Mouse (Mus musculus) liver, embryonic 14.5 days (tissue): ENCODE results near the gene B3gat2. TPM values are rescaled to one million over a fixed set of nuclear protein-coding genes. Genes with fewer than 3 reads are reported as not detected.

ENCODE experiments used
- ATAC-seq: fragments of 200-750 bp; cut with Nextera tagmentation; 2 replicates; pipeline ENCODE4 v1.8.0; 2017; ENCODE audit warnings: moderate number of reproducible peaks, mild to moderate bottlenecking, moderate library complexity; ENCODE audit not compliant: insufficient read depth
- DNase-seq, 3 experiments: peaks; one replicate each; pipeline ENCODE4 v3.0.0-alpha.2; 2012 to 2013; ENCODE audit warnings: low read depth in 3 of 3, low spot score in 3 of 3
- H3K27ac ChIP-seq: fragments of 300-500 bp; sonication (generic); 2 replicates; pipeline ENCODE4 v1.5.1; 2014; ENCODE audit warnings: moderate library complexity, mild to moderate bottlenecking, control low read depth, inconsistent platforms
- H3K27me3 ChIP-seq: fragments of 300-500 bp; sonication (generic); 2 replicates; pipeline ENCODE4 v1.6.1; 2014; ENCODE audit warnings: mild to moderate bottlenecking, low read length, moderate library complexity; ENCODE audit not compliant: control insufficient read depth, insufficient read depth
- H3K36me3 ChIP-seq: fragments of 300-500 bp; sonication (generic); replicated peaks from 2 replicates; pipeline ENCODE4 v1.6.1; 2014; ENCODE audit warnings: low read depth; ENCODE audit not compliant: control insufficient read depth, insufficient read depth
- H3K4me1 ChIP-seq, 2 experiments: fragments of 200-500 bp in 1 of 2; fragments of 300-500 bp in 1 of 2; sonication (generic) in 1 of 2; replicated peaks; 2 replicates each; pipeline ENCODE4 v1.6.1; 2012 to 2014; ENCODE audit warnings: antibody characterized with exemption in 1 of 2, inconsistent platforms in 1 of 2, low read length in 1 of 2; ENCODE audit not compliant: control insufficient read depth in 2 of 2, insufficient read depth in 2 of 2
- H3K4me2 ChIP-seq: fragments of 300-500 bp; sonication (generic); 2 replicates; pipeline ENCODE4 v1.6.1; 2014; ENCODE audit warnings: low read depth, mild to moderate bottlenecking, control low read depth, moderate library complexity
- H3K4me3 ChIP-seq, 2 experiments: fragments of 200-500 bp in 1 of 2; fragments of 300-500 bp in 1 of 2; sonication (generic) in 1 of 2; 2 replicates each; pipeline ENCODE4 v1.5.1; 2012 to 2014; ENCODE audit warnings: low read depth in 2 of 2, low read length in 2 of 2, mild to moderate bottlenecking in 2 of 2, control low read depth in 1 of 2, inconsistent platforms in 1 of 2, moderate library complexity in 1 of 2; ENCODE audit not compliant: insufficient read depth in 1 of 2
- H3K9ac ChIP-seq: fragments of 300-500 bp; sonication (generic); replicated peaks from 2 replicates; pipeline ENCODE4 v1.6.1; 2014; ENCODE audit warnings: mild to moderate bottlenecking, control low read depth, moderate library complexity
- H3K9me3 ChIP-seq: fragments of 300-500 bp; sonication (generic); 2 replicates; pipeline ENCODE4 v1.6.1; 2016; ENCODE audit warnings: low read length, mixed read lengths; ENCODE audit not compliant: control insufficient read depth
- CTCF ChIP-seq: IDR thresholded peaks from 2 replicates; pipeline ENCODE4 v1.5.1; 2016; ENCODE audit warnings: antibody characterized with exemption, low read depth, control low read depth
- EP300 ChIP-seq: IDR thresholded peaks from 2 replicates; pipeline ENCODE4 v1.6.1; 2016; ENCODE audit warnings: antibody characterized with exemption, low read depth
- WGBS: fragments of 180-500 bp; shearing (Covaris S2); extraction: QIAGEN DNeasy Blood & Tissue Kit; methylation state at CpG from one replicate; pipeline ENCODE4 v1.1.7; 2014; ENCODE audit not compliant: insufficient replicate concordance; 5-methylcytosine and 5-hydroxymethylcytosine counted together
- polyA plus RNA-seq, 2 experiments: library from polyadenylated mRNA; depleted of rRNA in 1 of 2; stranded (reverse) in 1 of 2; unstranded in 1 of 2; fragments of >200 nt; fragmentation: Nextera tagmentation in 1 of 2; extraction: Ambion mirVana in 1 of 2; gene quantifications; 2 replicates each; pipeline versions ENCODE4 v1.2.1 to v1.2.3; 2012 to 2014

Gene B3gat2
- polyA plus RNA-seq, 2 experiments, result 0.02 to 0.25 TPM

- Histone ChIP-seq H3K36me3 (peaks cover 4% of the 10 kb centered on the region; the same call in 1 of the 2 replicates), H3K27me3 (no peaks in the 10 kb centered on the region), H3K4me2 (no peak overlapping the region), H3K9me3 (no peaks in the 10 kb centered on the region), H3K4me1 (no peaks in the 10 kb centered on the region), H3K27ac (no peak overlapping the region), H3K4me3 (no peak overlapping the region), H3K9ac (no peak overlapping the region)
- DNase-seq (no peak), ATAC-seq (no peak)
- 86% methylated on average over 10 of the region's 10 CpGs for WGBS
- TF ChIP-seq CTCF (no peak), EP300 (no peak)
These were observed 84.6 kb downstream of the B3gat2 start for GRCm38 (mm10) chr1:23846044-23846680.

DNA sequence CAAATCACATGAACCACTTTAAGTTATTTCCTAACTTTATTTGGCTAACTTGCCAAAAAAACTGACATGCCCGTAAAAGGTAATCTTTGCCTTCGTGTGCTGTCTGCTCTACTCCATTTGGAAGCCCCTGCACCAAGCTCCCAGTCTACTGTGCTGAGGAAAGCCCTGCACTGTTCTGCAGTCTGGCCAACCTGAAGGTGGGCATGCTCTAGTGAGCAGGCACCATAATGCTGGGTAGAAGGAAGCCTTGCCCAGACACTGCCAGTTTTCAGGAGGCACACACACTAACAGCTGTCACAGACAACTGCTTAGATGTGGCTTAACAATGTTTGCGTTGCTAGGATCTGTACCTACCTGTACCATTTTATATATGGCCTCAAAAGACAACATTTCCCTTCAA is 94.1 kb downstream of the B3gat2 start:
- TF ChIP-seq EP300 (no peak), CTCF (no peak)
- no peak overlapping the region for H3K9ac ChIP-seq
- H3K4me2 ChIP-seq, result no peak overlapping the region
- H3K36me3 ChIP-seq, result peaks cover 2% of the 10 kb centered on the region; the same call in 1 of the 2 replicates
- ATAC-seq, result no peak
- WGBS, result 80% methylated on average over 3 of the region's 3 CpGs
- no peaks in the 10 kb centered on the region for H3K27me3 ChIP-seq
- H3K4me3 ChIP-seq, result no peak overlapping the region
- no peaks in the 10 kb centered on the region for H3K4me1 ChIP-seq
- H3K9me3 ChIP-seq, result no peaks in the 10 kb centered on the region
- no peak for DNase-seq
- H3K27ac ChIP-seq, result no peak overlapping the region

- TF ChIP-seq CTCF (no peak), EP300 (no peak)
- no peak overlapping the region for H3K9ac ChIP-seq
- H3K27me3 ChIP-seq, result no peaks in the 10 kb centered on the region
- DNase-seq (no peak), ATAC-seq (no peak)
- no peak overlapping the region for H3K4me2 ChIP-seq
- H3K4me3 ChIP-seq, result no peak overlapping the region
- 75% methylated on average over 2 of the region's 2 CpGs for WGBS
- H3K4me1 ChIP-seq, result no peaks in the 10 kb centered on the region
- no peaks in the 10 kb centered on the region; the same call in 1 of the 2 replicates for H3K36me3 ChIP-seq
- H3K9me3 ChIP-seq, result no peaks in the 10 kb centered on the region
- no peak overlapping the region for H3K27ac ChIP-seq
These were observed 99.4 kb downstream of the B3gat2 start for GRCm38 (mm10) chr1:23860944-23861343.

- ATAC-seq (no peak), DNase-seq (no peak)
- WGBS, result 82% methylated on average over 7 of the region's 7 CpGs
- no peak overlapping the region for H3K9ac ChIP-seq
- no peak overlapping the region for H3K27ac ChIP-seq
- no peaks in the 10 kb centered on the region for H3K9me3 ChIP-seq
- H3K4me1 ChIP-seq, result no peaks in the 10 kb centered on the region
- no peaks in the 10 kb centered on the region; the same call in 1 of the 2 replicates for H3K36me3 ChIP-seq
- TF ChIP-seq EP300 (no peak), CTCF (no peak)
- no peak overlapping the region for H3K4me3 ChIP-seq
- H3K4me2 ChIP-seq, result no peak overlapping the region
- no peaks in the 10 kb centered on the region for H3K27me3 ChIP-seq
These were observed 104.0 kb downstream of the B3gat2 start for GRCm38 (mm10) chr1:23865566-23865965.

GRCm38 (mm10) chr1:23867350-23867862 is 105.9 kb downstream of the B3gat2 start:
- H3K4me2 ChIP-seq, result no peak overlapping the region
- H3K27ac ChIP-seq, result no peak overlapping the region
- no peaks in the 10 kb centered on the region for H3K9me3 ChIP-seq
- no peak overlapping the region for H3K4me3 ChIP-seq
- H3K4me1 ChIP-seq, result no peaks in the 10 kb centered on the region
- WGBS, result 65% methylated on average over 2 of the region's 2 CpGs
- TF ChIP-seq CTCF (no peak), EP300 (no peak)
- H3K9ac ChIP-seq, result no peak overlapping the region
- no peaks in the 10 kb centered on the region; the same call in 1 of the 2 replicates for H3K36me3 ChIP-seq
- no peaks in the 10 kb centered on the region for H3K27me3 ChIP-seq
- DNase-seq (no peak), ATAC-seq (no peak)
